Mouse (Mus musculus) T-helper 2 cell (primary cell): ENCODE measurements around the gene Ip6k3.

ENCODE experiments used
- in situ Hi-C: fragments of 300-600 bp; cut with MboI, MseI; formaldehyde crosslinking; loops from one replicate; pipeline ENCODE4 v1.15.1; 2025; ENCODE audit warnings: high pct_unique_total_duplicates

The Ip6k3 gene

GRCm38 (mm10) chr17:27167545-27167944, at the start of gene Ip6k3:
Ip6k3 (minus strand) TSS chr17:27167795.
- in situ Hi-C loops, result no loop called here

GRCm38 (mm10) chr17:27212768-27213525, 45.4 kb upstream of the Ip6k3 start:
- in situ Hi-C loops, result no loop called here

GRCm38 (mm10) chr17:27212006-27212405, 44.4 kb upstream of the Ip6k3 start:
- in situ Hi-C loops, result no loop called here

GRCm38 (mm10) chr17:27207113-27207707, 39.6 kb upstream of the Ip6k3 start:
- in situ Hi-C loops, result loop anchor here (10.0 kb wide), 1 partner anchor 138 kb away; no protein-coding TSS in a partner anchor

GRCm38 (mm10) chr17:27204075-27204909, 36.7 kb upstream of the Ip6k3 start, which contains the start of gene Lemd2:
Lemd2 (minus strand) TSS chr17:27204469.
- in situ Hi-C loops, result loop anchor here (10.0 kb wide), 1 partner anchor 141 kb away; no protein-coding TSS in a partner anchor

- in situ Hi-C loops, result loop anchor here (10.0 kb wide), 1 partner anchor 141 kb away; no protein-coding TSS in a partner anchor
These were observed 35.9 kb upstream of the Ip6k3 start for GRCm38 (mm10) chr17:27203358-27204074.

GRCm38 (mm10) chr17:27202919-27203357, 35.3 kb upstream of the Ip6k3 start:
- in situ Hi-C loops, result loop anchor here (10.0 kb wide), 1 partner anchor 142 kb away; no protein-coding TSS in a partner anchor

- in situ Hi-C loops, result loop anchor here (10.0 kb wide), 1 partner anchor 143 kb away; no protein-coding TSS in a partner anchor
These were observed 34.4 kb upstream of the Ip6k3 start for GRCm38 (mm10) chr17:27201981-27202380.

- in situ Hi-C loops, result loop anchor here (10.0 kb wide), 1 partner anchor 144 kb away; no protein-coding TSS in a partner anchor
These were observed 33.2 kb upstream of the Ip6k3 start for GRCm38 (mm10) chr17:27200801-27201200.

- in situ Hi-C loops, result loop anchor here (10.0 kb wide), 2 partner anchors 145 to 315 kb away; no protein-coding TSS in a partner anchor
These were observed 32.3 kb upstream of the Ip6k3 start for GRCm38 (mm10) chr17:27199864-27200263.

- in situ Hi-C loops, result loop anchor here (10.0 kb wide), 1 partner anchor 316 kb away; no protein-coding TSS in a partner anchor
These were observed 31.6 kb upstream of the Ip6k3 start for GRCm38 (mm10) chr17:27199205-27199604.

GRCm38 (mm10) chr17:27196206-27196605, 28.6 kb upstream of the Ip6k3 start:
- in situ Hi-C loops, result loop anchor here (10.0 kb wide), 1 partner anchor 319 kb away; no protein-coding TSS in a partner anchor

GRCm38 (mm10) chr17:27194258-27195185, 26.9 kb upstream of the Ip6k3 start:
- in situ Hi-C loops, result loop anchor here (10.0 kb wide), 1 partner anchor 320 kb away; no protein-coding TSS in a partner anchor

- in situ Hi-C loops, result loop anchor here (10.0 kb wide), 1 partner anchor 323 kb away; no protein-coding TSS in a partner anchor
These were observed 24.2 kb upstream of the Ip6k3 start for GRCm38 (mm10) chr17:27191804-27192203.

- in situ Hi-C loops, result loop anchor here (10.0 kb wide), 1 partner anchor 324 kb away; no protein-coding TSS in a partner anchor
These were observed 23.6 kb upstream of the Ip6k3 start for GRCm38 (mm10) chr17:27191189-27191588.

- in situ Hi-C loops, result loop anchor here (10.0 kb wide), 1 partner anchor 325 kb away; no protein-coding TSS in a partner anchor
These were observed 22.1 kb upstream of the Ip6k3 start for GRCm38 (mm10) chr17:27189640-27190216.

- in situ Hi-C loops, result no loop called here
These were observed 21.3 kb upstream of the Ip6k3 start for GRCm38 (mm10) chr17:27188883-27189282.

- in situ Hi-C loops, result no loop called here
These were observed 19.5 kb upstream of the Ip6k3 start for GRCm38 (mm10) chr17:27187059-27187458.

GRCm38 (mm10) chr17:27186068-27186467, 18.5 kb upstream of the Ip6k3 start:
- in situ Hi-C loops, result no loop called here
